Mouse (Mus musculus) midbrain, embryonic 16.5 days (tissue): ENCODE measurements around the gene Gimap8. TPM values are rescaled to one million over a fixed set of nuclear protein-coding genes. Genes with fewer than 3 reads are reported as not detected.
"Not testable (repeated sequence)": the region's sequence is repeated elsewhere in the genome, so short reads cannot be mapped to it uniquely, and the experiment has no call there.

Experiments
- ATAC-seq: fragments of 200-750 bp; cut with Nextera tagmentation; 2 replicates; pipeline ENCODE4 v1.8.0; 2017; ENCODE audit warnings: moderate TSS enrichment
- H3K27ac ChIP-seq: fragments of 300-500 bp; sonication (generic); 2 replicates; pipeline ENCODE4 v1.5.1; 2014; ENCODE audit warnings: mild to moderate bottlenecking, low read length, mixed read lengths
- H3K27me3 ChIP-seq: fragments of 300-500 bp; sonication (generic); 2 replicates; pipeline ENCODE4 v1.6.1; 2014; ENCODE audit warnings: low read depth, low read length, mixed read lengths; ENCODE audit not compliant: control insufficient read depth, insufficient read depth
- H3K36me3 ChIP-seq: fragments of 300-500 bp; sonication (generic); 2 replicates; pipeline ENCODE4 v1.6.1; 2014; ENCODE audit warnings: mild to moderate bottlenecking, low read length, moderate library complexity, mixed read lengths; ENCODE audit not compliant: control insufficient read depth, insufficient read depth
- H3K4me1 ChIP-seq: fragments of 300-500 bp; sonication (generic); 2 replicates; pipeline ENCODE4 v1.6.1; 2014; ENCODE audit warnings: mild to moderate bottlenecking, low read length, mixed read lengths; ENCODE audit not compliant: control insufficient read depth, insufficient read depth
- H3K4me2 ChIP-seq: fragments of 300-500 bp; sonication (generic); 2 replicates; pipeline ENCODE4 v1.6.1; 2014; ENCODE audit warnings: mild to moderate bottlenecking, low read length, mixed read lengths
- H3K4me3 ChIP-seq: fragments of 300-500 bp; sonication (generic); 2 replicates; pipeline ENCODE4 v1.5.1; 2014; ENCODE audit warnings: low read depth, mild to moderate bottlenecking, low read length, moderate library complexity, mixed read lengths
- H3K9ac ChIP-seq: fragments of 300-500 bp; sonication (generic); 2 replicates; pipeline ENCODE4 v1.6.1; 2014; ENCODE audit warnings: low read depth, low read length, mixed read lengths
- H3K9me3 ChIP-seq: fragments of 300-500 bp; sonication (generic); replicated peaks from 2 replicates; pipeline ENCODE4 v1.6.1; 2014; ENCODE audit warnings: mild to moderate bottlenecking, low read length, mixed read lengths; ENCODE audit not compliant: control insufficient read depth, poor library complexity, severe bottlenecking
- WGBS: fragments of 180-500 bp; shearing (Covaris S2); extraction: QIAGEN DNeasy Blood & Tissue Kit; methylation state at CpG from one replicate; pipeline ENCODE4 v1.1.7; 2014; 5-methylcytosine and 5-hydroxymethylcytosine counted together
- polyA plus RNA-seq: library from polyadenylated mRNA; unstranded; fragments of >200 nt; fragmentation: Nextera tagmentation; extraction: Ambion mirVana; gene quantifications from 2 replicates; pipeline ENCODE4 v1.2.1, GENCODE M21; 2015

Gene Gimap8
- polyA plus RNA-seq, 1 experiment from 2014 or later = 0.48 TPM

GRCm38 (mm10) chr6:48614756-48615155 is 32.3 kb upstream of the Gimap8 start:
- H3K27me3 ChIP-seq = no peaks in the 10 kb centered on the region
- no peak for ATAC-seq
- no peak overlapping the region for H3K4me3 ChIP-seq
- no peaks in the 10 kb centered on the region for H3K9me3 ChIP-seq
- H3K4me1 ChIP-seq = no peaks in the 10 kb centered on the region
- no peak overlapping the region for H3K4me2 ChIP-seq
- no peak overlapping the region for H3K27ac ChIP-seq
- WGBS = 96% methylated on average over 5 of the region's 5 CpGs
- H3K9ac ChIP-seq = no peak overlapping the region
- H3K36me3 ChIP-seq = peaks cover 16% of the 10 kb centered on the region

- WGBS = 94% methylated on average over 30 of the region's 30 CpGs
- no peak overlapping the region for H3K4me2 ChIP-seq
- no peaks in the 10 kb centered on the region for H3K9me3 ChIP-seq
- H3K9ac ChIP-seq = no peak overlapping the region
- no peak for ATAC-seq
- H3K27me3 ChIP-seq = no peaks in the 10 kb centered on the region
- H3K36me3 ChIP-seq = peaks cover 16% of the 10 kb centered on the region
- no peaks in the 10 kb centered on the region for H3K4me1 ChIP-seq
- no peak overlapping the region for H3K4me3 ChIP-seq
- H3K27ac ChIP-seq = no peak overlapping the region
Measured at GRCm38 (mm10) chr6:48620031-48620430, 27.0 kb upstream of the Gimap8 start.

- not testable (repeated sequence) for H3K4me2 ChIP-seq, H3K27ac ChIP-seq, H3K27me3 ChIP-seq, H3K9me3 ChIP-seq, H3K4me3 ChIP-seq, ATAC-seq, H3K4me1 ChIP-seq, H3K9ac ChIP-seq
- H3K36me3 ChIP-seq = peaks cover 16% of the 10 kb centered on the region
- 88% methylated on average over 8 of the region's 8 CpGs for WGBS
Measured at GRCm38 (mm10) chr6:48622186-48622843, 24.7 kb upstream of the Gimap8 start.

GRCm38 (mm10) chr6:48623460-48623859 is 23.6 kb upstream of the Gimap8 start:
- WGBS = 33% methylated on average over 1 of the region's 1 CpGs
- no peak for ATAC-seq
- H3K27me3 ChIP-seq = peaks cover 5% of the 10 kb centered on the region
- H3K4me3 ChIP-seq = no peak overlapping the region
- H3K9ac ChIP-seq = no peak overlapping the region
- H3K27ac ChIP-seq = no peak overlapping the region
- peaks cover 16% of the 10 kb centered on the region for H3K36me3 ChIP-seq
- no peak overlapping the region for H3K4me2 ChIP-seq
- no peaks in the 10 kb centered on the region for H3K9me3 ChIP-seq
- H3K4me1 ChIP-seq = peaks cover 8% of the 10 kb centered on the region

GRCm38 (mm10) chr6:48626464-48626863 is 20.6 kb upstream of the Gimap8 start, which contains the start of gene AI854703:
Gene AI854703 (plus strand): TSS chr6:48626764.
- 22% methylated on average over 8 of the region's 8 CpGs for WGBS
- peak within 1 kb of the TSS; percentile 51 for H3K4me3 ChIP-seq
- H3K27ac ChIP-seq = no peak within 1 kb of the TSS
- no peaks in the 10 kb centered on the region for H3K36me3 ChIP-seq
- peaks cover 5% of the 10 kb centered on the region for H3K27me3 ChIP-seq
- peak within 1 kb of the TSS; percentile 82 for H3K4me2 ChIP-seq
- peaks cover 17% of the 10 kb centered on the region for H3K4me1 ChIP-seq
- H3K9ac ChIP-seq = peak within 1 kb of the TSS; percentile 74
- no peaks in the 10 kb centered on the region for H3K9me3 ChIP-seq
- ATAC-seq = no peak

- peak overlapping the region; percentile 82 for H3K4me2 ChIP-seq
- peak; percentile 46 for ATAC-seq
- H3K27me3 ChIP-seq = peaks cover 5% of the 10 kb centered on the region
- under 1% methylated on average over 32 of the region's 32 CpGs for WGBS
- peaks cover 17% of the 10 kb centered on the region for H3K4me1 ChIP-seq
- H3K9me3 ChIP-seq = no peaks in the 10 kb centered on the region
- peak overlapping the region; percentile 51 for H3K4me3 ChIP-seq
- H3K27ac ChIP-seq = no peak overlapping the region
- H3K9ac ChIP-seq = peak overlapping the region; percentile 74
- H3K36me3 ChIP-seq = no peaks in the 10 kb centered on the region
Measured at GRCm38 (mm10) chr6:48626984-48627383, 20.1 kb upstream of the Gimap8 start.

GRCm38 (mm10) chr6:48627511-48627924 is 19.5 kb upstream of the Gimap8 start:
- WGBS = 0% methylated on average over 7 of the region's 7 CpGs
- Histone ChIP-seq H3K4me2 (peak overlapping the region; percentile 82), H3K9me3 (no peaks in the 10 kb centered on the region), H3K9ac (peak overlapping the region; percentile 74), H3K27me3 (peaks cover 5% of the 10 kb centered on the region), H3K27ac (no peak overlapping the region), H3K4me1 (peaks cover 17% of the 10 kb centered on the region), H3K36me3 (no peaks in the 10 kb centered on the region), H3K4me3 (peak overlapping the region; percentile 51)
- ATAC-seq = no peak

- Histone ChIP-seq H3K9ac (0 out of 2 replicates have a peak overlapping the region, but pooled peaks have one; percentile 76), H3K4me1 (peaks cover 17% of the 10 kb centered on the region), H3K27ac (no peak overlapping the region), H3K36me3 (no peaks in the 10 kb centered on the region), H3K9me3 (no peaks in the 10 kb centered on the region), H3K4me3 (no peak overlapping the region), H3K4me2 (peak overlapping the region; percentile 79; the same call in 1 of the 2 replicates), H3K27me3 (peaks cover 5% of the 10 kb centered on the region)
- WGBS = 82% methylated on average over 3 of the region's 3 CpGs
- no peak for ATAC-seq
Measured at GRCm38 (mm10) chr6:48628377-48628776, 18.7 kb upstream of the Gimap8 start.

- peak overlapping the region; percentile 48 for H3K4me3 ChIP-seq
- H3K27me3 ChIP-seq = peaks cover 5% of the 10 kb centered on the region
- H3K4me1 ChIP-seq = peaks cover 17% of the 10 kb centered on the region
- H3K36me3 ChIP-seq = no peaks in the 10 kb centered on the region
- H3K9ac ChIP-seq = peak overlapping the region; percentile 76
- peak overlapping the region; percentile 79 for H3K4me2 ChIP-seq
- WGBS = 4% methylated on average over 54 of the region's 54 CpGs
- ATAC-seq = peak; percentile 73
- no peaks in the 10 kb centered on the region for H3K9me3 ChIP-seq
- peak overlapping the region; percentile 59 for H3K27ac ChIP-seq
Measured at GRCm38 (mm10) chr6:48628808-48629660, 18.0 kb upstream of the Gimap8 start.
